Mouse (Mus musculus) midbrain, embryonic 13.5 days (tissue): Measurements from ENCODE around the gene Gm21778. TPM values are rescaled to one million over a fixed set of nuclear protein-coding genes. Genes with fewer than 3 reads are reported as not detected.
"Not testable (repeated sequence)": the region's sequence is repeated elsewhere in the genome, so short reads cannot be mapped to it uniquely, and the experiment has no call there.

Experiments used
- ATAC-seq: fragments of 200-750 bp; cut with Nextera tagmentation; 2 replicates; pipeline ENCODE4 v1.8.0; 2017; ENCODE audit warnings: mild to moderate bottlenecking, moderate TSS enrichment, moderate library complexity
- H3K27ac ChIP-seq: fragments of 300-500 bp; sonication (generic); 2 replicates; pipeline ENCODE4 v1.5.1; 2015; ENCODE audit warnings: inconsistent platforms, mild to moderate bottlenecking, moderate library complexity
- H3K27me3 ChIP-seq: fragments of 300-500 bp; sonication (generic); 2 replicates; pipeline ENCODE4 v1.6.1; 2015; ENCODE audit warnings: mild to moderate bottlenecking, inconsistent platforms
- H3K36me3 ChIP-seq: fragments of 300-500 bp; sonication (generic); 2 replicates; pipeline ENCODE4 v1.6.1; 2015; ENCODE audit warnings: mild to moderate bottlenecking, inconsistent platforms
- H3K4me1 ChIP-seq: fragments of 300-500 bp; sonication (generic); replicated peaks from 2 replicates; pipeline ENCODE4 v1.6.1; 2015; ENCODE audit warnings: inconsistent platforms
- H3K4me2 ChIP-seq: fragments of 300-500 bp; sonication (generic); replicated peaks from 2 replicates; pipeline ENCODE4 v1.6.1; 2015; ENCODE audit warnings: moderate library complexity, mild to moderate bottlenecking, inconsistent platforms
- H3K4me3 ChIP-seq: fragments of 300-500 bp; sonication (generic); replicated peaks from 2 replicates; pipeline ENCODE4 v1.5.1; 2015; ENCODE audit warnings: mild to moderate bottlenecking, inconsistent platforms
- H3K9ac ChIP-seq: fragments of 300-500 bp; sonication (generic); replicated peaks from 2 replicates; pipeline ENCODE4 v1.6.1; 2015; ENCODE audit warnings: mild to moderate bottlenecking, inconsistent platforms
- H3K9me3 ChIP-seq: fragments of 300-500 bp; sonication (generic); 2 replicates; pipeline ENCODE4 v1.6.1; 2016; ENCODE audit warnings: mild to moderate bottlenecking, inconsistent platforms
- polyA plus RNA-seq: library from polyadenylated mRNA; unstranded; fragments of >200 nt; fragmentation: Nextera tagmentation; extraction: Ambion mirVana; gene quantifications from 2 replicates; pipeline ENCODE4 v1.2.1, GENCODE M21; 2015

The Gm21778 gene
- not detected in 2 replicates for polyA plus RNA-seq

DNA sequence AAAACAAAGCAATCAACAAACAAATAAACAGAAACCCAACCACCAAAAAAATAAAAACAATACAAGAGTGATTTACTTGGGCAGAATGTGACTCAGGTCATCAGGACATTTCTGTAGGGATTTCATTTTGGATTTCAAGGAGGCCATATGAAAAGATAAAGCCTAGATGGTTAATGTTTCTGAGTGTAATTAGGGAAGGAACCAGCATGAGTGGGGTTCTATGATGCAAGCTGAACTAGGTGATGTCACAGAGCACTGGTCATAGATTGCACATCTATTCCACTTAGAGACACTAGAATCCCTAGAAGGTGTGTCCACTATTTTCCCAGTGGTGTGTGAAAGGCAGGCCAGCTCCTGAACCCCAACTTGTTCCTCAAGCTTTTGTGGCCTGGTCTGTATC is at the start of gene Gm21778:
Gm21778 (plus strand) TSS at position 301 of the 400 bp plus-strand sequence.
- H3K27me3 ChIP-seq, H3K9ac ChIP-seq, H3K9me3 ChIP-seq, H3K4me3 ChIP-seq, H3K4me1 ChIP-seq, H3K36me3 ChIP-seq, H3K4me2 ChIP-seq, ATAC-seq, H3K27ac ChIP-seq: not testable (repeated sequence)

Other genes starting within 250 kb of the Gm21778 start
- gene Gm20914, start 216.5 kb upstream of the Gm21778 start, polyA plus RNA-seq = not detected in 2 replicates
- gene Gm28171, start 149.1 kb upstream of the Gm21778 start, polyA plus RNA-seq = not detected in 2 replicates